Mouse (Mus musculus): ENCODE results near the gene Gm17482. TPM values are rescaled to one million over a fixed set of nuclear protein-coding genes. Genes with fewer than 3 reads are reported as not detected.

Gm17482 gene
- polyA plus RNA-seq, 1 experiment from 2014 or later = not detected

GRCm38 (mm10) chr6:115292621-115293020, 65.5 kb downstream of the Gm17482 start:
- no peaks in the 10 kb centered on the region for H3K4me1 ChIP-seq (ENCODE audit: insufficient read depth)
- H3K9me3 ChIP-seq (ENCODE audit: low read length) = no peaks in the 10 kb centered on the region
- H3K27ac ChIP-seq (ENCODE audit: low read depth) = no peak overlapping the region
- 61% methylated on average over 6 of the region's 6 CpGs for WGBS (ENCODE audit: insufficient replicate concordance)
- no peak overlapping the region for H3K4me3 ChIP-seq (ENCODE audit: low read depth, low read length)
- H3K27me3 ChIP-seq (ENCODE audit: insufficient read depth, low read length) = no peaks in the 10 kb centered on the region
- H3K9ac ChIP-seq (replicated peaks) = no peak overlapping the region
- DNase-seq = no peak
- no peaks in the 10 kb centered on the region for H3K36me3 ChIP-seq (replicated peaks; ENCODE audit: insufficient read depth, low read length)
- TF ChIP-seq CTCF (IDR thresholded peaks at IDR 0.05; ENCODE audit: low read depth) = no peak
- no peak for TF ChIP-seq EP300 (IDR thresholded peaks at IDR 0.05; ENCODE audit: low read depth)
- ATAC-seq = no peak
- no peak overlapping the region for H3K4me2 ChIP-seq (ENCODE audit: low read depth, low read length)

GRCm38 (mm10) chr6:115293877-115294276, 66.7 kb downstream of the Gm17482 start:
- no peak overlapping the region for H3K27ac ChIP-seq (ENCODE audit: low read depth)
- no peak overlapping the region for H3K4me2 ChIP-seq (ENCODE audit: low read depth, low read length)
- H3K4me3 ChIP-seq (ENCODE audit: low read depth, low read length) = no peak overlapping the region
- H3K36me3 ChIP-seq (replicated peaks; ENCODE audit: insufficient read depth, low read length) = no peaks in the 10 kb centered on the region
- H3K4me1 ChIP-seq (ENCODE audit: insufficient read depth) = no peaks in the 10 kb centered on the region
- no peak for TF ChIP-seq EP300 (IDR thresholded peaks at IDR 0.05; ENCODE audit: low read depth)
- TF ChIP-seq CTCF (IDR thresholded peaks at IDR 0.05; ENCODE audit: low read depth) = no peak
- ATAC-seq (no peak), DNase-seq (no peak)
- H3K9ac ChIP-seq (replicated peaks) = no peak overlapping the region
- no peaks in the 10 kb centered on the region for H3K9me3 ChIP-seq (ENCODE audit: low read length)
- 86% methylated on average over 2 of the region's 2 CpGs for WGBS (ENCODE audit: insufficient replicate concordance)
- H3K27me3 ChIP-seq (ENCODE audit: insufficient read depth, low read length) = no peaks in the 10 kb centered on the region

- WGBS (ENCODE audit: insufficient replicate concordance) = 49% methylated on average over 2 of the region's 2 CpGs
- Histone ChIP-seq H3K27ac (ENCODE audit: low read depth) (no peak overlapping the region), H3K4me1 (ENCODE audit: insufficient read depth) (no peaks in the 10 kb centered on the region), H3K36me3 (replicated peaks; ENCODE audit: insufficient read depth, low read length) (no peaks in the 10 kb centered on the region), H3K9me3 (ENCODE audit: low read length) (peaks cover 4% of the 10 kb centered on the region; the same call in 1 of the 2 replicates), H3K4me2 (ENCODE audit: low read depth, low read length) (no peak overlapping the region), H3K27me3 (ENCODE audit: insufficient read depth, low read length) (no peaks in the 10 kb centered on the region), H3K9ac (replicated peaks) (no peak overlapping the region), H3K4me3 (ENCODE audit: low read depth, low read length) (no peak overlapping the region)
- DNase-seq (no peak), ATAC-seq (no peak)
- no peak for TF ChIP-seq EP300 (IDR thresholded peaks at IDR 0.05; ENCODE audit: low read depth)
- no peak for TF ChIP-seq CTCF (IDR thresholded peaks at IDR 0.05; ENCODE audit: low read depth)
Observed at GRCm38 (mm10) chr6:115307134-115307533, 80.0 kb downstream of the Gm17482 start.

Other genes starting within 250 kb of the Gm17482 start
- 15.1 and 18.4 TPM in 2 replicates for gene Tamm41, start 189.5 kb upstream of the Gm17482 start, polyA plus RNA-seq (2015; fragmentation: Nextera tagmentation; extraction: Ambion mirVana)
- 0.20 and 0.21 TPM in 2 replicates for gene Syn2, start 92.4 kb upstream of the Gm17482 start, polyA plus RNA-seq (2015; fragmentation: Nextera tagmentation; extraction: Ambion mirVana)
- gene Timp4, start 24.9 kb downstream of the Gm17482 start, polyA plus RNA-seq (2015; fragmentation: Nextera tagmentation; extraction: Ambion mirVana) = 0.11 TPM in 1 of 2 replicates, not detected in the other
- gene Pparg, start 133.6 kb downstream of the Gm17482 start, polyA plus RNA-seq (2015; fragmentation: Nextera tagmentation; extraction: Ambion mirVana) = 4.9 and 5.1 TPM in 2 replicates

Data from liver, postnatal 0 days (tissue).